Mouse (Mus musculus) ES-Bruce4 (cell line): ENCODE measurements around the gene Smyd4. TPM values are rescaled to one million over a fixed set of nuclear protein-coding genes. Genes with fewer than 3 reads are reported as not detected.
A peak's percentile ranks its signal among the peaks of the same experiment; 100 is the strongest.

ENCODE experiments used
- H3K27ac ChIP-seq: 2 replicates; pipeline ENCODE4 v1.5.1; 2012; ENCODE audit warnings: low read length, inconsistent platforms; ENCODE audit not compliant: insufficient read depth
- H3K27me3 ChIP-seq: 2 replicates; pipeline ENCODE4 v1.6.1; 2012; ENCODE audit warnings: mild to moderate bottlenecking, low read length, inconsistent platforms; ENCODE audit not compliant: control insufficient read depth, poor library complexity, insufficient read depth, severe bottlenecking
- H3K36me3 ChIP-seq: 2 replicates; pipeline ENCODE4 v1.6.1; 2012; ENCODE audit warnings: inconsistent platforms, mild to moderate bottlenecking, low read length, moderate library complexity; ENCODE audit not compliant: control insufficient read depth, poor library complexity, insufficient read depth, severe bottlenecking
- H3K4me1 ChIP-seq: one replicate; pipeline ENCODE4 v1.8.1; 2011; ENCODE audit warnings: low read length; ENCODE audit not compliant: control insufficient read depth, insufficient read depth
- H3K4me3 ChIP-seq: 2 replicates; pipeline ENCODE4 v1.5.1; 2011; ENCODE audit warnings: low read depth, mild to moderate bottlenecking, low read length
- H3K9ac ChIP-seq: 2 replicates; pipeline ENCODE4 v1.6.1; 2012; ENCODE audit warnings: low read depth, mild to moderate bottlenecking, inconsistent platforms; ENCODE audit not compliant: poor library complexity, severe bottlenecking
- H3K9me3 ChIP-seq: replicated peaks from 2 replicates; pipeline ENCODE4 v1.6.1; 2012; ENCODE audit warnings: mild to moderate bottlenecking, low read length, inconsistent platforms; ENCODE audit not compliant: control insufficient read depth, poor library complexity, insufficient read depth, severe bottlenecking
- CTCF ChIP-seq: IDR thresholded peaks from one replicate; pipeline ENCODE4 v1.8.1; 2011; ENCODE audit warnings: low read depth, low read length
- EP300 ChIP-seq: IDR thresholded peaks from 2 replicates; pipeline ENCODE4 v1.6.1; 2011; ENCODE audit warnings: low read depth, low read length; ENCODE audit not compliant: insufficient read depth
- POLR2A ChIP-seq: IDR thresholded peaks from one replicate; pipeline ENCODE4 v1.8.1; 2011; ENCODE audit warnings: low read length; ENCODE audit not compliant: insufficient read depth
- polyA plus RNA-seq: library from polyadenylated mRNA; stranded (reverse); fragments of >200 nt; gene quantifications from 2 replicates; pipeline ENCODE4 v1.2.4, GENCODE M21; 2011; ENCODE audit warnings: low read depth; ENCODE audit not compliant: missing spikeins, insufficient read depth, insufficient read length

Gene Smyd4
- polyA plus RNA-seq, 1 experiment: 11.2 TPM

DNA sequence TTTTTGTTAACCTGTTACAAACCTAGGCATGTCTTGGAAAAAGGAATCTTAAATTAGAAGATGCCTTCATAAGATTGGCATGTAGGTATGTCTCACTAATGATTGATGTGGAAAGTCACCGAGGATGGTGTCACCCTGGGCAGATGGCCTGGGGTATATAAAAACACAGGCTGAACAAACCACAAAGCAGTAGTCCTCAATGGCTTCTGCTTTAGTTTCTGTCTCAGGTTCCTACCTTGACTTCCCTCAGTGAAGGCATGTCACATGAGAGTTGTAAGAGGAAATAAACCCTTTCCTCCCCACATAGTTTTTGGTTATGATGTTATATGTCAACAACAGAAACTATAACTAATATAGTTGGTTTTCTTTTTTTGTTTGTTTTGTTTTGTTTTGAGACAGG lies 47.4 kb downstream of the Smyd4 start:
- Histone ChIP-seq H3K27me3 (no peaks in the 10 kb centered on the region), H3K4me1 (no peaks in the 10 kb centered on the region), H3K36me3 (no peaks in the 10 kb centered on the region; the same call in 1 of the 2 replicates), H3K4me3 (no peak overlapping the region), H3K27ac (no peak overlapping the region), H3K9me3 (no peaks in the 10 kb centered on the region), H3K9ac (no peak overlapping the region)
- TF ChIP-seq CTCF: no peak
- no peak for TF ChIP-seq POLR2A
- no peak for TF ChIP-seq EP300

GRCm38 (mm10) chr11:75397452-75397851 lies 49.2 kb downstream of the Smyd4 start:
- Histone ChIP-seq H3K27me3 (no peaks in the 10 kb centered on the region), H3K4me1 (no peaks in the 10 kb centered on the region), H3K27ac (no peak overlapping the region), H3K4me3 (no peak overlapping the region), H3K9me3 (no peaks in the 10 kb centered on the region), H3K36me3 (no peaks in the 10 kb centered on the region), H3K9ac (no peak overlapping the region)
- TF ChIP-seq POLR2A (no peak), CTCF (no peak), EP300 (no peak)

DNA sequence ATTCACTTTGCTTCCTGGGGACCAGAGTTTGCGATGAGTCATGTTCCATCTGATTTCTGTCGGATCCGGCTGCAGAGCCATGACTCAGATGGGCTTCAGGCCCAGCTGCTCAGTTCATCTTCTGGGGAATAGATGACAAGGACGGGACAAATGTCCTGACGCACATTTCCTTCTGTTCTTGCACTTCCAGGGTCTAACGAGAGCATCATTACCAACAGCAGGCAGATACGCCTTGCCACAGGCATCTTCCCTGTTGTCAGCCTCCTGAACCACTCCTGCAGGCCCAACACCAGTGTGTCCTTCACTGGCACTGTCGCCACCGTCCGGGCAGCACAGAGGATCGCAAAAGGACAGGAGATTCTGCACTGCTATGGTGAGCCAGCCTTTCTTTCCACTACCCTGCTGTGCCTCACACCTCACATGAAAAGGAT lies 51.2 kb downstream of the Smyd4 start:
- Histone ChIP-seq H3K27me3 (no peaks in the 10 kb centered on the region), H3K4me3 (no peak overlapping the region), H3K27ac (no peak overlapping the region), H3K36me3 (no peaks in the 10 kb centered on the region), H3K4me1 (no peaks in the 10 kb centered on the region), H3K9ac (no peak overlapping the region), H3K9me3 (no peaks in the 10 kb centered on the region)
- TF ChIP-seq EP300 (no peak), CTCF (no peak), POLR2A (no peak)

DNA sequence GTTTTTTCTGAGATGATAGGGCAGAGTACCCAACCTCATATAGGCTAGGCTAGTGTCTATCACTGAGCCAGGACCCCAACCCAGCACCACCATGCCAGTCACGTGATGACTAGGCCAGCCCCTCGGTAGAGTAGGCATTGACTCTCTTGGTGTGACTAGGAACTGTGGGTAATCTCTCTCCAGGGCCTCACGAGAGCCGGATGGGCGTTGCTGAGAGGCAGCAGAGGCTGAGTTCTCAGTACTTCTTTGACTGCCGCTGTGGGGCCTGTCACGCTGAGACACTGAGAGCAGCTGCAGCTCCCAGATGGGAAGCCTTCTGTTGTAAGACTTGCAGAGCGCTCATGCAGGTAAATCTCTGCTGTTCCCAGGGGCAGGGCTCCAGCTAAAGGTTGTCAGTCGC lies 51.9 kb downstream of the Smyd4 start:
- Histone ChIP-seq H3K27ac (no peak overlapping the region), H3K4me1 (no peaks in the 10 kb centered on the region), H3K27me3 (no peaks in the 10 kb centered on the region), H3K4me3 (0 out of 2 replicates have a peak overlapping the region, but pooled peaks have one; percentile 19), H3K9ac (no peak overlapping the region), H3K36me3 (no peaks in the 10 kb centered on the region), H3K9me3 (no peaks in the 10 kb centered on the region)
- TF ChIP-seq POLR2A (no peak), CTCF (no peak), EP300 (no peak)

- TF ChIP-seq CTCF: peak; percentile 4
- no peak for TF ChIP-seq EP300
- no peaks in the 10 kb centered on the region for H3K9me3 ChIP-seq
- no peak overlapping the region for H3K4me3 ChIP-seq
- no peak overlapping the region for H3K9ac ChIP-seq
- no peaks in the 10 kb centered on the region for H3K4me1 ChIP-seq
- H3K27ac ChIP-seq: no peak overlapping the region
- no peaks in the 10 kb centered on the region for H3K36me3 ChIP-seq
- H3K27me3 ChIP-seq: no peaks in the 10 kb centered on the region
These were observed 54.0 kb downstream of the Smyd4 start for GRCm38 (mm10) chr11:75402271-75402690.

DNA sequence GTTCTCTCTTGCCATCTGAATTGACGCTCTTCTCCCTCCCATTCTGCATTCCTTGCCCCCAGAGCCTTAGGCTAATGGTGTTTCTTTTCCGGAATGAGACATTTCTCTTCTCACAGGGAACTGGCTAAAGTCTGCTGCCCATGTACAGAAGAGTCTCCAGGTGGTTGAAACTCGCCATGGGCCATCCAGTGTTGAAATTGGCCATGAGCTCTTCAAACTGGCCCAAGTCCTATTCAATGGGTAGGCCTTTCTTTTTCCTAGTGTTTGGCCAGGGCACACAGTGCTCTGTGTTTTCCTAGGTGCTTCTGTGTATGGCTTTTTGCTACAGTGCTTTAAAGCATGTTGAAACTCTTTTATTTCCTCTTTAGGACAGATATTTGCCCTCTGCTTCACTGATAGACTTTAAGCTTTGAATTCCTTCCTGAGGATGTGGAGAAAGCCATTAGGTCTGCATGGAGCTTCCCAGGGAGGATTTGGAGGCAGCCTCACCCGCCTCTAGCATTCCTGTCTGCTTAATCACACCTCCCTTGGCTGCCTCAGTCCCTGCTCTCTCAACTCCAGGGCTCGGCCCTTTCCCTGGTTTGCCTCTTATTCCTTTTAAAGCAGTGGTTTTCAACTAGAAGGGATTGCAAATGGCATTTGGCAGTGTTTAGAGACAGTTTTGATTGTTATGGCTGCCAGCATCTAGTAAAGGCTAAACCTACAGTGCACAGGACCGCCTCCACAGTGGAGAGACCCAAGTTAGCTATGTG lies 55.2 kb downstream of the Smyd4 start:
- no peaks in the 10 kb centered on the region for H3K36me3 ChIP-seq
- TF ChIP-seq POLR2A (no peak), EP300 (no peak), CTCF (no peak)
- no peaks in the 10 kb centered on the region for H3K27me3 ChIP-seq
- no peaks in the 10 kb centered on the region for H3K4me1 ChIP-seq
- no peak overlapping the region for H3K27ac ChIP-seq
- H3K9me3 ChIP-seq: no peaks in the 10 kb centered on the region
- no peak overlapping the region for H3K4me3 ChIP-seq
- no peak overlapping the region for H3K9ac ChIP-seq
